Mouse (Mus musculus): ENCODE data around the gene Rab8b.

Gene Rab8b

GRCm38 (mm10) chr9:66919382-66919971 is at the start of gene Rab8b:
Rab8b (minus strand) TSS chr9:66919687.
- DNase-seq (ENCODE audit: low spot score), result peak; percentile 97

- DNase-seq (ENCODE audit: low spot score), result no peak
Measured at GRCm38 (mm10) chr9:66967492-66967891, 48.0 kb upstream of the Rab8b start.

GRCm38 (mm10) chr9:66961478-66961877 is 42.0 kb upstream of the Rab8b start:
- no peak for DNase-seq (ENCODE audit: low spot score)

- no peak for DNase-seq (ENCODE audit: low spot score)
Measured at GRCm38 (mm10) chr9:66957451-66957850, 38.0 kb upstream of the Rab8b start.

- no peak for DNase-seq (ENCODE audit: low spot score)
Measured at GRCm38 (mm10) chr9:66952886-66953285, 33.4 kb upstream of the Rab8b start.

- no peak for DNase-seq (ENCODE audit: low spot score)
Measured at GRCm38 (mm10) chr9:66952321-66952720, 32.8 kb upstream of the Rab8b start.

GRCm38 (mm10) chr9:66948536-66948935 is 29.0 kb upstream of the Rab8b start:
- DNase-seq (ENCODE audit: low spot score), result no peak

- DNase-seq (ENCODE audit: low spot score), result peak; percentile 95
Measured at GRCm38 (mm10) chr9:66945647-66946641, 26.5 kb upstream of the Rab8b start, which contains the start of gene Rps27l. Rps27l (plus strand) TSS chr9:66946086.

- DNase-seq (ENCODE audit: low spot score), result no peak
Measured at GRCm38 (mm10) chr9:66945161-66945560, 25.7 kb upstream of the Rab8b start.

- DNase-seq (ENCODE audit: low spot score), result no peak
Measured at GRCm38 (mm10) chr9:66938836-66939235, 19.3 kb upstream of the Rab8b start.

GRCm38 (mm10) chr9:66937507-66937906 is 18.0 kb upstream of the Rab8b start:
- peak; percentile 9 for DNase-seq (ENCODE audit: low spot score)

- DNase-seq (ENCODE audit: low spot score), result no peak
Measured at GRCm38 (mm10) chr9:66933869-66934808, 14.7 kb upstream of the Rab8b start.

GRCm38 (mm10) chr9:66930351-66930750 is 10.9 kb upstream of the Rab8b start:
- DNase-seq (ENCODE audit: low spot score), result no peak

GRCm38 (mm10) chr9:66927696-66928402 is 8.4 kb upstream of the Rab8b start:
- no peak for DNase-seq (ENCODE audit: low spot score)

- no peak for DNase-seq (ENCODE audit: low spot score)
Measured at GRCm38 (mm10) chr9:66925853-66926252, 6.4 kb upstream of the Rab8b start.

- no peak for DNase-seq (ENCODE audit: low spot score)
Measured at GRCm38 (mm10) chr9:66922076-66922475, 2.6 kb upstream of the Rab8b start.

GRCm38 (mm10) chr9:66920488-66921279 is 1.2 kb upstream of the Rab8b start:
- no peak for DNase-seq (ENCODE audit: low spot score)

- DNase-seq (ENCODE audit: low spot score), result no peak
Measured at GRCm38 (mm10) chr9:66919981-66920380, 494 bp upstream of the Rab8b start.

GRCm38 (mm10) chr9:66918672-66919330 is 686 bp downstream of the Rab8b start:
- DNase-seq (ENCODE audit: low spot score), result no peak

GRCm38 (mm10) chr9:66917892-66918255 is 1.6 kb downstream of the Rab8b start:
- DNase-seq (ENCODE audit: low spot score), result no peak

Measured in ovary, postnatal 36 days (tissue).